Mouse (Mus musculus) right cerebral cortex, postnatal 36 days (tissue): Measurements from ENCODE around the gene Ppfibp2.

Experiments
- DNase-seq, 2 experiments: peaks; one replicate each; pipeline ENCODE4 v3.0.0; 2022; ENCODE audit warnings: low spot score in 2 of 2, mixed read lengths in 1 of 2

Ppfibp2 gene

DNA sequence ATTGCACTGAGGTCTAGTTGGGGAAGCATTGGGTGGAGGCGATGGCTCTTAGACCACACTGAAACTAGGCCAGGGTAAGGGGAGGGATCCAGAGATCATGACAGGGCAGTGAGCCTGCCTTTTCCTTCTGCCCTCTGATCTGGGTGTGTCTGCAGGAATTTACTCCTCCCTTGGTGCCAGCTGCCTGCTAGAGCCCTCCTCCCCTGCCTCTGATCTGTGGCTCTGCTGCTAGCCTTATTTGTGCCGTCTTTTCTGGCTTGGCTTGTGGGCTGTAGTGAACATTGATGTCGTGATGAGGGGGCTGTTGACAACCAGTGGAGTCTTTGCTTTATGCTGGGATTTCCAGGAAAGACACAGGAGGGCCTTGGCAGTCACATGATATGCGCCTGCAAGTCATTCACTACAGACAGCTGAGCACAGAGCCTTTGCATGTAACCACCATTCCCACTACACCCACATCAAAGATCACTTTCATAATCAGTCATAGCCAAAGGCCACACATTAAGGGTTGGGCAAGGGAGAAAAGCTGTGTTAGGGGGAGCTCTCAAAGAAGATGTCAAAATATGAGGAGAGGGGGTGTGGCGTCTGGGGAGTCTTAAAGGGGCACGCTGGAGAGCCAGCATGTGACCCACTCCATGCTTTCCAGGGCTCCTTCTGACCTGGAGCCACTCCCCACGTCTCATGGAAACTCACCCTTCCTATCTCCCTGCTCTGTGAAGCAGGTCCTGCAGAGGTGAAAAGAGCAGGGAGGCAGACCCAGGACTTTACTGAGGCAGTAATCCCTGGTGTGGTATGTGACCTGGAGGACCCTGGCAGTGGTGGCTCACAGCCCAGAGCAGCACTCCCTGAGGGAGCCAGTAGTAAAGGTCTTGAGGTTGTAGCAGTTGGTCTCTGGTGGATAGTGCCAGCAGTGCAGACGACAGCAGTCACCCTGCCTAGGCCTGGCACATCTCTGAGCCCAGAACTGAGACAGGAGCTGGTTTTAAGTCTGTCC lies 69.4 kb downstream of the Ppfibp2 start:
- DNase-seq = peak in 1 of 2 experiments; percentile 2

DNA sequence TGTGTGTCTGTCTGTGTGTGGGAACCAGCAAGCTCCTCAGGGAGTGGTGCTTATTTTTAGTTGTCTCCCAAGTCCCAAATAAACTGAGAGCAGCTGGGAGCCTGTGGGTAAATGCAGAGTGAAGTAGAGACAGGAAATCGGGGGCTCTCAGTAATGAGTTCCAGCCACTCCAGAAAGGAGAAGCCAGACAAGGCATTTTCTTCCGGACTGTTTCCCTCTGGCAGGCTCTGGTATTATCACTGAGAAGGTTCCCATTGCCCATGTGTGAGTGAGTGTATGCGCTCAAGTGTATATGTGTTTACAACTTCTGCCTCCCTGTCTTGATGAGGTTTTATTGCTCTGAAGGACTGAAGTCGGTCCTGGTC lies 70.2 kb downstream of the Ppfibp2 start:
- DNase-seq = peak; percentile 26 to 41

DNA sequence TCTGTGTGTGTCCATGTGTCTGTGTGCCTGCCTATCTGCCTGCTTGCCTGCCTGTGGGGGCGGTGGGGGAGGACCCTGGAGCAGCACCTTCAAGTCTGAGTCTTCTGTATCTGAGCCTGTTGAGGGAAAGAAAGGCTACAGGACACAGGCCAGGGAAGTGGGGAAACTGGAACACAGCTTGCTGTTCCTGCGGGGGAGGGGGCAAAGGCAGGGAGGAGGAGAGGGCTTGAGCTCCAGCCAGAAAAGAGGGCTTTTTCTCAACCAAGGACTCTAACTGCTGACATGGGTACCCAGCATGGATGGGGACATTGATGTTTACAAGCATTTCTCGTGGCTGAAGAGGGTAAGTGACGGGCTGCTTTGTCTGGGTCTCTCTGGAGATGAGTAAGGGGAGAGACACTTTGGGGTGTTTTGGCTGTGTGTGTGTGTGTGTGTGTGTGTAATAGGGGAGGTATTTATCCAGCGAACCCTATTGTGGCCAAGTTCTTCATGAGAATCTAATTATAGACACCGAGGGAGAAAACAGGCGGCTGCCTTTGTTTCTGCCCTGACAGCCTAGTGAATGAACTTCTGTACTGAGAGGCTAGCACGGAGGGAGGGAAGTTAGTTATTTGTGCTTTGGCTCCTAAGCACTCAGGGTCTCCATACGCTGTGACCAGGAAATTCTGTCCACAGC lies 70.7 kb downstream of the Ppfibp2 start:
- DNase-seq = peak; percentile 10 to 34

DNA sequence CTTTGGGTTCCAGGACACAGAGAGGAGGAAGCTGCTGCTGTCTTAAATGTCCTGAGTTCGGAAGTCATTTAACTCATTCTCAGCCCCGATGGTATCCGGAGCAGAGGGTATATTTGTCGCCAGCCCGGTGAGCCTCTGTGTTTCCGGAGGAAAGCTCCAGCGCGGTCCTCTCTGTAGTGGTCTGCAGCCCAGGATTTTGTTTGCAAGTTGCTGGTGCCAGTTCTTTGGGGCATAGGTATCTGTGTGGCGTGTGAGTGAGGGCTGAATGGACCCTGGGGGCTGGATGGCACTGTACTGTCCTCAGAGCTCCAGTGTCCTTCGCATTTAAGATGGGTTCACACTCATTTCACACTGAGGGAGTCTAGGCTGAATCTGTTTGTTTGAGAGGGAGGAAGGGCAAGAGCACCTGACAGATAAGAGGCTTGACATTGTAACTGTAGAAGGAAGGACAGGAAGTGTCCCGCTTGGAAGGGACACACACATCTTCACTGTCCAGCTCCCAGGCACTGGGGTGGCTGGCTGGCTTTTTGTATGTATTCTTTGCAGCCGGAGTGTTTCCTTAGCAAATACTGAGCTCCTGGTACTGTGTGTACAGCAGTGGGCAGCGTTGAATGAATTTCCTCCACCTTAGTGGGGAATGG lies 71.4 kb downstream of the Ppfibp2 start:
- DNase-seq = no peak

DNA sequence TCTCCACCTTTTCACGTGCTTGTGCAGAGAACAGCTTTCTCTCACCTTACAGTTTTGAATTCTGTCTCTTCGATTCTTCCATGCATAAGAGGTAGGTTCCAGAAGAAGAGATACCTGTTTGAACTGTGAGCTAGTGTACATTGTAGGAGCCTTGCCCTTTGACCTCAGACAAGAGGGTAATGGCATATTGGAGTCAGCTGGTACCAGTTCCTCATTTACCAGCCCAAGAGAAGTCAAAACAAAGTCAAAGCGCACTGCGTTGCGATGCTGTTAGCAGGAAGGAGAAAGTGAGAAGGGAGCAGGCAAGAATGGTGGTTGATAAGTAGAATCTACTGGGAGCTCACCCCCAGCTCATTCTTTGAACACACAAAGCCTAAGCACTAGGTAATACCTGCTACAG lies 73.5 kb downstream of the Ppfibp2 start:
- DNase-seq = no peak

DNA sequence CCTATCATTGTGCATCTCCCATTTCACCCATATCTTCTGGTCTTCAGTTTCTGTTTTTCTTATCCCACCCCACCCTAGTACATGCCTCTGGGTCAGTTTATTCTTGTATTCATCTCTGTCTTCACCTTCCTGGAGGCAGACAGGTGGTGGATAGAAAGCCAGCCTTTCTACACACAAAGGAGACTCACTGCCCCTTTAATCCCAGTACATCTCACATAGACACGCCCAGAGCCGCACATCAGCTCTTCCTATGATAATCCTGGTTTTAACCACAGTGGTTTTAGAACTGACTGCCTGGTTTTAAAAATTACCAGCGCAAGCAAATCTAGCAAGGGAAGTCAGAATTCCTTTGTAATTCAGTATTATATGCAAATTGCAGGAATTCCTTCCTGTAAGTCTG lies 80.2 kb downstream of the Ppfibp2 start:
- DNase-seq = no peak

DNA sequence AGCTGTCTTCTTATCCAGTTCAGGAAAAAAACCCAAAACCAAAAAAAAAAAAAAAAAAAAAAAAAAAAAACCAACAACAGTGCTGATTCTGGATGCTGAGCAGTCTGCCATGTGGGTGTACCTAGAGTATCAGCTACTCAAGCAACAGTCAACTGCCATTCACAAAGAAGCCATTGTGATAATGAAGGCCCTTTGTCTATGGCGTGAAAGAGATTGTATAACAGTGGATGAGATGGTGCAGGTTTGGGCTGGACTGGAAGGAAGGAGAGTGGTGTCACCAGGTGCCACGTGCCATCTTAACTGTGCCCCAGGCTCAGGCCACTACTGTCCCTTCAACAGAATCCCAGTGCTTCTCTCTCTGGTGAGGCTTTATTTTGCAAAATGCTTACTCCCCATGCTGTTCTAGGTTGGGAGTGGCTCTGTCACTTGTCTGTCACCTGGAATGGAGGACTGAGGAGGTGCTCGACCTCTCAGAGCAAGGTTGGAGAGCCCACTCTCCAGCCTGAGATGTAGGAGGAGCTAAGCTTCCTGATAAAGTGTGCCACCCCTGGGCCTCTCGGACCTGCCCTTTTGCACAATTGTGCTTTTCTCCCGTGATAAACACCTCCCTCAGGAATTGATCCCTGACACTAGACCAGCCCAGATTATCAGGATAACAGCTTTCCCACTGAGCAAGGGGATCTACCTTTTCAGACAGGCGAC lies 85.3 kb downstream of the Ppfibp2 start:
- no peak for DNase-seq

DNA sequence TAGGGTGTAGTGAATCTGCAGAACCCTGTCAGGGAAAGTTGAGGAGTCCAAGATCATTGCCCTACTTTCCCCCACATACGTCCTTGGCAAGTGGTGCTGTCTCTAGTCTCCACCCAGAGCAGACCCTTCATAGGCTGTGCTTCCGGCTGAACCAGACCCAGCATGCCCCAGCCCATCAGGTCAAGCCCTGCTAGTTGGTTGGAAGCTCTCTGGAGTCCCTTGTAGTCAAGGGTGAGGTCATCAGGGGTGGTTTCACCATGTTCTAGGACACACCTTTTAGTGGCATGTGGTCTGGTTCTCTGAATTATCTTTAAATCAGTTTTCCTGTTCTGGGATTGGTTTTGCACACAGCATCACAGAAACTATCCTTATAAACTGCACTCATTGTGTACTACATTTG lies 86.3 kb downstream of the Ppfibp2 start:
- no peak for DNase-seq

DNA sequence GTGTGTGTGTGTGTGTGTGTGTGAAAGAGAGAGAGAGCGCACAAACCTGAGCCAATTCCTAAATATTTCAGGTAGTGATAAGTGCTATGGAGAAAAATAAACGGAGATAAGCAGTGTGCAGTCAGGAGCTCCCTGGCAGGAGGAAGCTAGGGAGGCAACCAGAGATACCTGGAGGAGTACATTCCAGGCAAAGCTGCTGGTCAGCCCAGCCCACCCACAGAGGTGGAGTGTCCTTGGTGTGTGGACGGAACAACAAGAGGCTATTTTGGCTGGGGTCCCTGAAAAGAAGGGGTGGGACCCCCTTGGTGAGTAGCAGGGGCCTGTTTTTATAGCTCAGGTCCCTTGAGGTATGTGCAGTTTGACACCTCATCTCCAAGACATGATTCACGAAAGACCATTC lies 88.2 kb downstream of the Ppfibp2 start:
- DNase-seq = no peak

DNA sequence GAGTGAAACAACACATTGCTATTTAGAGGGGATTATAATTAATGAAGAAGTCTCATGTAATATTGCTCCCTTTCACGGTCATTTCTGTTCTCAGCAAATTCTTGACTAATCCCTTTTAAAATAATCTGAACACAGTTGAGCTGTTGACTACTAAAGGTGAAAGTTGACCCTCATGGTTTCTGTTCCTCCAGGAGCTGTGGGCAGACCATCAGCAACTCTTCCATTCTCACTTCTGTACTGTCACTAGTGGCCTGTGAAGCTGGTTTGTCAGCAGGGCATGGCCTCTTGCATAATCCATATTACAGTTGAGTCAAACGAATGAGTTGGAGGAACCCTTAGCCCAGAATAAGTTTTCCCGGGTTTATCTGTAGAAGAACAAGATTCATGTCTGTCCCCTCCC lies 88.6 kb downstream of the Ppfibp2 start:
- no peak for DNase-seq

DNA sequence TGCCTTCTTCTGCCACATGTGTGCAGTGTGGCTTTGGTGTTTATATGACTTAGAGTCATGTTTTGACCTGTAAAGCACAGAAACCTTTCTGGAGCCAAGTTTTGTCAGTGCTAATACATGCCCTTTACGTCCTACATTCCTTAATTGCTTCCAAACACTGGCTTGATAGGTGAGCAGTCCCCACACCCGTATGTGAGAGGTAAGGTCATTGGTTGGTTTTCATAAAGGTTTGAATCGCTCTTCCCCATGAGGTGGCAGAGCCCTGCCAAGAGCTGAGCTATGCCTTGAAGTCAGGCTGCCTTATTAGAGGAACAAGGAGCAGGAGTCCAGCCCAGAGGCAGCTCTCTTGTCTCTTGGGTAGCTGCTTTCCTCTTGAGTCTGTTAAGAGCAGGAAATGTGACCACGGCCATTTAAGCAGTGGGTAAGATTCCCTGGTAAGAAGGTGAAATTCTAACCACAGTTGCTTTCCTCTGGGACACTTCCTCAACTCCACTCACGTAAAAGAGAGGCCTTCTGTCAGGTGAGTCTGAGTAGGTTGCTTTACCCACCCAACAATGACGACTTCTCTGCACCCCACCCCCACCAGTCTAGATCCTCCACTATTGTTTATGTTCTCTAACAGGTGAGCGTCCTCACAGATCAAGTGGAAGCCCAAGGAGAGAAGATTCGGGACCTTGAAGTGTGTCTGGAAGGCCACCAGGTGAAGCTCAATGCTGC lies 90.4 kb downstream of the Ppfibp2 start:
- DNase-seq = no peak

DNA sequence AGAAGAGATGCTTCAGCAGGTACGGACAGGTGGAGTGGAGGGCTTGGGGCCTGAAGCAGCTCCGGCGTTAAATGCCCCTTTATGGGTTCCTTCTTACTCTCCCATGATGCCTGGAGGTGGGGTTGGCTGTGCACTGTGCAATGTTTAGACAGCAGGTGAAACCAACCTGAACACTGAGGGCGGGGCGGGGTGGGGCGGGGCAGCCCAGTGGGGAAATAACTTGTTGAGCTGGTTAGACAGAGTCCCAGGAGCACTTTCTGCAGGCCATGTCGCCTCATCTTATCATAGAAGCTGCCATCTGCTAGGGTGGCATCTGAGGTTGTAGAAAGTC lies 90.9 kb downstream of the Ppfibp2 start:
- no peak for DNase-seq

DNA sequence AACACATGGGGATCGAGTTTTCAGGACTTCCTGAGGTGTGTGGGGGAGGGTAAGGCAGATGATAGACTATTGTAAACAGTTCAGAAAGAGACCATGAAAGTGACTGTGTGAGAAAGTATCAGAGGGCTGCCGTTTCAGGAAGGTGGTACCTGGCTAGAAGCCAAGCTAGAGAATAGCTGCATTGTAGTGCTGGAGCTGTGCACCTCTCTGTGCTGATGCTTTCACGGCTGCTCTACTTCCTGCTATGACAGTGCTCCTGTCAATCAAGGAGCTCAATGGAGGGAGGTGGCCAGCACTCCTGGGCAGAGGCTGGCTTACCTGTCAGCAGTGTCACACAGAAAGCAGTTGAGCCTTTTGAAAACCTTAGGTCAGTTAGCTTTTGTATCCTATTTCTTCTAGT lies 92.4 kb downstream of the Ppfibp2 start:
- no peak for DNase-seq

DNA sequence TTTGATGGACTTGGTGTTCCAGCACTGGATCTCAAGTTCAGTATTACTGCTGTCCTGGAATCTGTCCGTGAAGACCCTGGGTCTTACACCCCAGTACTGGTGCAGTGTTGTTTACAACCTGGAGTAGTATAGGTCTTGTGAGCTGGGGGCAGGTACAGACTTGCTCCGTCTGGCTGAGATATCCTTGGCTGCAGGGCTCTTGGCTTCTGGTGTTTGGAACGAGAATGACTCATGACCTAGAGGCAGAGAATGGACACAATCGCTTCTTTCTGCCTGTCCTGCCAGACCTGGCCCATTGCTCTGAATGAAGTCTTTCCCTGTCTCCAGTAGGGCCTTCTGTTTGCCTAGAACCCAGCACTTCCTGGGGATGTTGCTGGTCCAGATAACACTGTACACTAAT lies 93.0 kb downstream of the Ppfibp2 start:
- DNase-seq = no peak

DNA sequence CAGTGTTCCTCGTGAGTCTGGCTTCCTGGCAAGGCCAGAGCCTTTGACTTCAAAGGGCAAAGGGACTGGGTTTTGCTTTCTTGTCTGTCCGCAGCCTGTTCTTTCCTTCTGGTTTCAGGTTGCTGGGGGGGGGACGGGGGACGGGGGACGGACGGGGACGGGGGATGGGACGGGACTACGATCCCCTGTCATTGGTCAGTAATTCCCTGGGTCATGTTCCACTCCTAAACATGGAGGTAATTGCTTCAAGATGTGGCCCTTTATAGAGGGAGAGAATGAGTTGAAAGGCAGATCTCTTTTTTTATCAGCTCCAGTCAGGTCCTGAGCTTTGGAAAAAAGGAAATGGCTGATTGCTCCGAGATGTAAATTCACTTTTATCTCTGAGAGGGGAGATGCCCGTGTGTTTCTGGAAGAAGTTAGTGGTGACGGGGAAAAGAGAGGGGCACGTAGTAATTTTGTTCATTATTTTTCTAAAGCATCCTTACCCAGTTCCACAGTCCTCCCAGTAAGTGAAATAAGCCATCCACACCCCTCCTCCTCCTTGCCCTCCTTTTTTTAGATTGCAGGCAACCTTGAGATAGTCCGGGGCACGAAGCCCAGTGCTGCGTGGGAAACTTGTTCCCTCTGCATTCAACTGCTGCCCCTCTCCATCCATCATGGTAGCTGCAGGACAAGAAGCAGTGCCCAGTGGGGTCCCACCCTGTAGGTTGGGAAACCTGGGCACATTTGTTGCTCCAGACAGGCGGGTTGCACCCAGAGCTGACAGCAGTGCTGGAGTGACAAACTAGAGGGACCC lies 95.6 kb downstream of the Ppfibp2 start:
- DNase-seq = no peak

DNA sequence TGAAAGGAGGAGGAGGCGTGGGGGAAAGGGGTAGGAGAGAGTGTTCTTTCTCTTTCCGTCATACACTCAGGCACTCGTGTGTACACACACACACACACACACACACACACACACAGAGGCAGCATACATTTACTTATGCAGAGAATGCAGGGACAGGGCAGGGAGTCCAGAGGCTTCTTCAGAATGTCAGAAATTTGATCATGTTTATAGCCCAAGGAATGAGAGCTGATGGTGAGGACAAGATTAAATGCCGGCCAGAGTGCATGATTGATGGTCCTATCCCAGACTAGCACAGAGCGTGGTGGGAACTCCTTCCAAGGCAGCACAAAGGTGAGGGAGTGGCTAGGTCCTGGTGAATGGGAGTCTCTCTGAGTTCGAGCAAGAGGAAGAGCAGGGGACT lies 96.5 kb downstream of the Ppfibp2 start:
- DNase-seq = no peak

DNA sequence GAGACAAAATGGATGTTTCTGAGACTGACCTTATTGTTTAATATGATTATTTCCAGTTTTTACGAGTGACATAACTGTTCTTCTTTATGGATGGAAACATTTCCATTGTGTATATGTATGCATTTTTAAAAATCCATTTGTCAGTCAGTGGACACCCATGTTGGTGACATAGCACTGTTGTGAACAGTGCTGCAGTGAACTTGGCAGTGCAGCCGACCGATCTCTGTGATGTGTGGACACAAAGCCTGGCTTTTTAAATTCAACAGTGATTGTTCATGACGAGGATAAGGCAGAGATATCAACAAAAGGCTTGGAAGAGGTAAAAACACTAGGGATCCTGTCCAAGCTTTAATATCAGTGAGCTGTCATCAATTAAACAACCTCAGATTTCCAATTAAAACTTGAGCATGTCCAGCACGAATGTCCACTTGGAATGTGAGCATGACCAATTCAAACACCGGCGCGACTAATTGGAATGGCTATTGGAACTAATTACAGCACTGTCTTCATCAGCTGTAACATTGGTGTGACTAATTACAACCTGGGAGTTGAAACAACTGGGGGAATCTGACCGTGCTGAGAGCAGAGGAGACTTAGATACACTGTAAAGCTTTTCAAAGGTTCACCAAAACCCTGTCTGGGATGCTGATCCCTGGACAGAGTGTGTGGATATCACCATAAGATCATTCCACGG lies 99.4 kb downstream of the Ppfibp2 start:
- DNase-seq = no peak

DNA sequence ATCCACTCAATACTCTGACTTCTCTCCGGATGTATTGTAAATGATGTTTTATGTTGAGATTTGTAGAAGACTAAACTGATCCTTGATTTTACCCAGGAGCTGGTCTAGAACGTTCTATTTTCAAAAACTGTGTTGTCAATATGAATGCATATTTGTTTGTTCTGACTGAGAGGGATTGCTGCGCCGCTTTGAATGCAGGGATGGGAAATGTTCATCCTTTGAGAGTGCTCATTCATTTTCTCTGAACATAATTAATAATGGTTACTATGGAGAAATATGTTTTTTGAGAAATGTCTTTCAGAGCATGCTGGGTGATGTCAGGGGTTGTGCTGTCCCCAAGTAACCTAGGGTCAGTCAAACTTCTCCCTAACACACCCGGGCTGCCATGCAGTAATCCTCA lies 102.1 kb downstream of the Ppfibp2 start:
- DNase-seq = no peak

DNA sequence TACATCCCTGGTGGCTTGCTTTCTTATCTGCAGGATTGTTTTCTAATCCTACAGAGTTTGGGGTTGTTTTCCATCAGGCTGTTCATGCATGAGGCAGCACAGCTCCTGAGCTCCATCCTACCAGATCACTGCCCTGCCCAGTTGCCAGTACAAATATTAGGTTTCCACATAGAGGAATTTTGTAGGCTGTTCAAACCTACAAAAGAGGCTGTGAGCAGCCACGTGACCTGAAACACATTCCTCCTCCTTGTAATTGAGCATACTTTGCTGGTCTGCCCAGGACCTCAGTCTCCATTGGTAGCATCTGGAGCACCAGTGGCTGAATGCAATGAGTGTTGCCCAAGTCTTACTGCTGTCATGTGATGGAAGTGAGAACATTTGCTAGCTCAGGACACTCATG lies 104.9 kb downstream of the Ppfibp2 start:
- no peak for DNase-seq

DNA sequence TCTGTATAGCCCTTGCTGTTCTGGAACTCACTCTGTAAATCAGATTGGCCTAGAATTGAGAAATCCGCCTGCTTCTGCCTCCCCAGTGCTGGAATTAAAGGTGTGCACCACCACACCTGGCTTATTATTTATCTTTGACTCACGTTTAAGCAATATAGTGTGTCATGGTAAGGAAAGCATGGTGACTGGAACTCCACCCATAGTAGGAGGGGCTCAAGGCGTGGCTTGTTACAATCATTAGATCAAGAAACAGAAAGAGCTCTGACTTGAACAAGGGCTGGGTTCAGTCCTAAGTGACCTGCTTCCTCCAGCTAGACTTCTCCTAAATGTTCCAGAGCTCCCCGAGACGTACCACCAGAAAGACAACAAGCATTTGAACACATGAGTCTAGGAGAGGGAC lies 105.6 kb downstream of the Ppfibp2 start:
- no peak for DNase-seq
